Mouse (Mus musculus): Measurements from ENCODE around the gene Cdca5. TPM values are rescaled to one million over a fixed set of nuclear protein-coding genes. Genes with fewer than 3 reads are reported as not detected.

The Cdca5 gene
- polyA plus RNA-seq, 1 experiment: 26.6 TPM

Other genes with a start within 250 kb of the Cdca5 start
- gene Frmd8, start 209.7 kb upstream of the Cdca5 start, polyA plus RNA-seq (2012; rRNA removed): 5.5 and 7.0 TPM in 2 replicates
- 5.2 and 7.1 TPM in 2 replicates for gene Slc25a45, start 207.2 kb upstream of the Cdca5 start, polyA plus RNA-seq (2012; rRNA removed)
- 2.2 and 2.7 TPM in 2 replicates for gene Tigd3, start 190.8 kb upstream of the Cdca5 start, polyA plus RNA-seq (2012; rRNA removed)
- 31.1 and 35.5 TPM in 2 replicates for gene Dpf2, start 172.0 kb upstream of the Cdca5 start, polyA plus RNA-seq (2012; rRNA removed)
- gene Cdc42ep2, start 160.2 kb upstream of the Cdca5 start, polyA plus RNA-seq (2012; rRNA removed): 2.2 and 2.3 TPM in 2 replicates
- 55.8 and 62.7 TPM in 2 replicates for gene Pola2, start 120.8 kb upstream of the Cdca5 start, polyA plus RNA-seq (2012; rRNA removed)
- gene Slc22a20, start 98.8 kb upstream of the Cdca5 start, polyA plus RNA-seq (2012; rRNA removed): not detected in 2 replicates
- 24.8 and 29.9 TPM in 2 replicates for gene Capn1, start 69.1 kb upstream of the Cdca5 start, polyA plus RNA-seq (2012; rRNA removed)
- gene Syvn1, start 38.4 kb upstream of the Cdca5 start, polyA plus RNA-seq (2012; rRNA removed): 8.8 and 11.9 TPM in 2 replicates
- 28.3 and 34.1 TPM in 2 replicates for gene Mrpl49, start 27.2 kb upstream of the Cdca5 start, polyA plus RNA-seq (2012; rRNA removed)
- 961 and 1,008 TPM in 2 replicates for gene Fau, start 27.1 kb upstream of the Cdca5 start, polyA plus RNA-seq (2012; rRNA removed)
- gene Znhit2, start 23.8 kb upstream of the Cdca5 start, polyA plus RNA-seq (2012; rRNA removed): 13.5 and 15.6 TPM in 2 replicates
- 29.2 and 36.4 TPM in 2 replicates for gene Tm7sf2, start 16.6 kb upstream of the Cdca5 start, polyA plus RNA-seq (2012; rRNA removed)
- gene Vps51, start 7.8 kb upstream of the Cdca5 start, polyA plus RNA-seq (2012; rRNA removed): 20.8 and 25.0 TPM in 2 replicates
- gene Tmem262, start 5.0 kb upstream of the Cdca5 start, polyA plus RNA-seq (2012; rRNA removed): 0.06 TPM in 1 of 2 replicates, not detected in the other
- 0.17 and 0.19 TPM in 2 replicates for gene Gm28374, start 2.7 kb upstream of the Cdca5 start, polyA plus RNA-seq (2012; rRNA removed)
- gene Zfpl1, start within 50 bp of the Cdca5 start, polyA plus RNA-seq (2012; rRNA removed): 17.3 and 21.2 TPM in 2 replicates
- 0.50 and 0.53 TPM in 2 replicates for gene AC131692.1, start 9.4 kb downstream of the Cdca5 start, polyA plus RNA-seq (2012; rRNA removed)
- 4.2 and 4.4 TPM in 2 replicates for gene Naaladl1, start 20.8 kb downstream of the Cdca5 start, polyA plus RNA-seq (2012; rRNA removed)
- gene Sac3d1, start 33.7 kb downstream of the Cdca5 start, polyA plus RNA-seq (2012; rRNA removed): 15.7 and 17.5 TPM in 2 replicates
- 37.2 and 41.0 TPM in 2 replicates for gene Snx15, start 43.3 kb downstream of the Cdca5 start, polyA plus RNA-seq (2012; rRNA removed)
- gene Batf2, start 56.0 kb downstream of the Cdca5 start, polyA plus RNA-seq (2012; rRNA removed): 0.27 and 0.37 TPM in 2 replicates
- 22.1 and 23.4 TPM in 2 replicates for gene Arl2, start 56.6 kb downstream of the Cdca5 start, polyA plus RNA-seq (2012; rRNA removed)
- gene Majin, start 99.4 kb downstream of the Cdca5 start, polyA plus RNA-seq (2012; rRNA removed): not detected in 2 replicates
- gene Gpha2, start 141.4 kb downstream of the Cdca5 start, polyA plus RNA-seq (2012; rRNA removed): 0.07 and 0.08 TPM in 2 replicates
- gene Ppp2r5b, start 150.9 kb downstream of the Cdca5 start, polyA plus RNA-seq (2012; rRNA removed): 2.7 and 2.8 TPM in 2 replicates
- gene Atg2a, start 156.7 kb downstream of the Cdca5 start, polyA plus RNA-seq (2012; rRNA removed): 4.1 and 5.0 TPM in 2 replicates
- gene Ehd1, start 191.7 kb downstream of the Cdca5 start, polyA plus RNA-seq (2012; rRNA removed): 64.9 and 71.3 TPM in 2 replicates
- gene Cdc42bpg, start 221.5 kb downstream of the Cdca5 start, polyA plus RNA-seq (2012; rRNA removed): 2.0 TPM in 2 replicates
- gene Men1, start 250.0 kb downstream of the Cdca5 start, polyA plus RNA-seq (2012; rRNA removed): 16.2 and 19.2 TPM in 2 replicates